Mouse (Mus musculus) left cerebral cortex, postnatal 36 days (tissue): ENCODE data around the gene Hils1. TPM values are rescaled to one million over a fixed set of nuclear protein-coding genes. Genes with fewer than 3 reads are reported as not detected.
A peak's percentile ranks its signal among the peaks of the same experiment; 100 is the strongest.
"Not testable (repeated sequence)": the region's sequence is repeated elsewhere in the genome, so short reads cannot be mapped to it uniquely, and the experiment has no call there.

Experiments
- DNase-seq, 2 experiments: peaks; one replicate each; pipeline ENCODE4 v3.0.0; 2021 to 2022; ENCODE audit warnings: low spot score in 2 of 2, mixed read lengths in 1 of 2
- intact Hi-C: fragments of 180-260 bp; cut with DNase I; formaldehyde crosslinking; loops from one replicate; pipeline ENCODE4 v1.15.1; 2025
- total RNA-seq, 2 experiments: library from RNA; stranded (reverse); gene quantifications; 2 replicates each; pipeline ENCODE4 v1.2.3; 2021

The Hils1 gene
- total RNA-seq, 2 experiments from 2014 or later: not detected

- no peak for DNase-seq
- intact Hi-C loops: no loop called here
Measured at GRCm38 (mm10) chr11:94997596-94997995, 30.2 kb downstream of the Hils1 start.

- intact Hi-C loops: no loop called here
Measured at GRCm38 (mm10) chr11:94998041-94998531, 30.7 kb downstream of the Hils1 start.

GRCm38 (mm10) chr11:95000128-95000527 is 32.7 kb downstream of the Hils1 start:
- intact Hi-C loops: loop anchor here (2.0 to 5.0 kb wide), 2 partner anchors 21 to 37 kb away; no protein-coding TSS in a partner anchor
- DNase-seq: no peak

More at GRCm38 (mm10) chr11:94998041-94998531, 30.7 kb downstream of the Hils1 start:
- peak in 1 of 2 experiments; percentile 71 for DNase-seq

GRCm38 (mm10) chr11:95000548-95000947 is 33.2 kb downstream of the Hils1 start:
- DNase-seq: no peak

GRCm38 (mm10) chr11:95001058-95001457 is 33.7 kb downstream of the Hils1 start:
- DNase-seq: peak in 1 of 2 experiments; percentile 57

More at GRCm38 (mm10) chr11:95000548-95000947, 33.2 kb downstream of the Hils1 start:
- intact Hi-C loops: loop anchor here (2.0 to 5.0 kb wide), 2 partner anchors 22 to 37 kb away; no protein-coding TSS in a partner anchor

GRCm38 (mm10) chr11:95001584-95002347 is 34.4 kb downstream of the Hils1 start:
- intact Hi-C loops: loop anchor here (2.0 to 5.0 kb wide), 2 partner anchors 23 to 36 kb away; no protein-coding TSS in a partner anchor
- DNase-seq: no peak

More at GRCm38 (mm10) chr11:95001058-95001457, 33.7 kb downstream of the Hils1 start:
- intact Hi-C loops: loop anchor here (2.0 to 5.0 kb wide), 2 partner anchors 22 to 36 kb away; no protein-coding TSS in a partner anchor

- intact Hi-C loops: loop anchor here (5.0 kb wide), 1 partner anchor 35 kb away; no protein-coding TSS in a partner anchor
- peak in 1 of 2 experiments; percentile 46 for DNase-seq
Measured at GRCm38 (mm10) chr11:95002705-95003104, 35.3 kb downstream of the Hils1 start.

- intact Hi-C loops: loop anchor here (5.0 kb wide), 1 partner anchor 33 kb away; no protein-coding TSS in a partner anchor
Measured at GRCm38 (mm10) chr11:95004136-95004936, 36.9 kb downstream of the Hils1 start.

GRCm38 (mm10) chr11:95004937-95005198 is 37.5 kb downstream of the Hils1 start:
- intact Hi-C loops: loop anchor here (5.0 kb wide), 1 partner anchor 32 kb away; no protein-coding TSS in a partner anchor
- DNase-seq: no peak

More at GRCm38 (mm10) chr11:95004136-95004936, 36.9 kb downstream of the Hils1 start:
- no peak for DNase-seq

GRCm38 (mm10) chr11:95006038-95006437 is 38.6 kb downstream of the Hils1 start:
- intact Hi-C loops: no loop called here
- DNase-seq: no peak

- peak; percentile 60 to 71 for DNase-seq
- intact Hi-C loops: no loop called here
Measured at GRCm38 (mm10) chr11:95006525-95007219, 39.3 kb downstream of the Hils1 start.

GRCm38 (mm10) chr11:95007418-95007817 is 40.0 kb downstream of the Hils1 start:
- intact Hi-C loops: no loop called here
- DNase-seq: no peak

- intact Hi-C loops: no loop called here
Measured at GRCm38 (mm10) chr11:95008661-95009628, 41.6 kb downstream of the Hils1 start.

GRCm38 (mm10) chr11:95009629-95010014 is 42.2 kb downstream of the Hils1 start, which contains the start of gene Samd14:
Gene Samd14, plus strand, starts transcription at chr11:95009879.
- intact Hi-C loops: no loop called here
- DNase-seq: peak; percentile 54 to 63

More at GRCm38 (mm10) chr11:95008661-95009628, 41.6 kb downstream of the Hils1 start:
- no peak for DNase-seq

- intact Hi-C loops: no loop called here
- DNase-seq: no peak
Measured at GRCm38 (mm10) chr11:95010141-95010739, 42.8 kb downstream of the Hils1 start.

GRCm38 (mm10) chr11:95010841-95011403 is 43.5 kb downstream of the Hils1 start:
- DNase-seq, intact Hi-C loops: not testable (repeated sequence)

- DNase-seq: no peak
- intact Hi-C loops: no loop called here
Measured at GRCm38 (mm10) chr11:95011416-95011815, 44.0 kb downstream of the Hils1 start.
